Mouse (Mus musculus): Measurements from ENCODE around the gene Dync1i1.

GRCm38 (mm10) chr6:5752128-5752527, 26.7 kb downstream of the Dync1i1 start:
- TF ChIP-seq CTCF (IDR thresholded peaks at IDR 0.05; ENCODE audit: borderline replicate concordance, insufficient read depth, low read depth, low read length) = no peak
- no peak for TF ChIP-seq POLR2A (IDR thresholded peaks at IDR 0.05; ENCODE audit: borderline replicate concordance, insufficient read depth, low read length)

Measured in cerebellum, adult 2 months (tissue).